Mouse (Mus musculus) B cell, adult 67 days (primary cell): ENCODE results near the gene B3galt2. TPM values are rescaled to one million over a fixed set of nuclear protein-coding genes. Genes with fewer than 3 reads are reported as not detected.

Experiments used
- total RNA-seq, 2 experiments: library from RNA; stranded (reverse); gene quantifications; 4 replicates each; pipeline ENCODE4 v1.2.4; 2023

The B3galt2 gene
- total RNA-seq: not detected

DNA sequence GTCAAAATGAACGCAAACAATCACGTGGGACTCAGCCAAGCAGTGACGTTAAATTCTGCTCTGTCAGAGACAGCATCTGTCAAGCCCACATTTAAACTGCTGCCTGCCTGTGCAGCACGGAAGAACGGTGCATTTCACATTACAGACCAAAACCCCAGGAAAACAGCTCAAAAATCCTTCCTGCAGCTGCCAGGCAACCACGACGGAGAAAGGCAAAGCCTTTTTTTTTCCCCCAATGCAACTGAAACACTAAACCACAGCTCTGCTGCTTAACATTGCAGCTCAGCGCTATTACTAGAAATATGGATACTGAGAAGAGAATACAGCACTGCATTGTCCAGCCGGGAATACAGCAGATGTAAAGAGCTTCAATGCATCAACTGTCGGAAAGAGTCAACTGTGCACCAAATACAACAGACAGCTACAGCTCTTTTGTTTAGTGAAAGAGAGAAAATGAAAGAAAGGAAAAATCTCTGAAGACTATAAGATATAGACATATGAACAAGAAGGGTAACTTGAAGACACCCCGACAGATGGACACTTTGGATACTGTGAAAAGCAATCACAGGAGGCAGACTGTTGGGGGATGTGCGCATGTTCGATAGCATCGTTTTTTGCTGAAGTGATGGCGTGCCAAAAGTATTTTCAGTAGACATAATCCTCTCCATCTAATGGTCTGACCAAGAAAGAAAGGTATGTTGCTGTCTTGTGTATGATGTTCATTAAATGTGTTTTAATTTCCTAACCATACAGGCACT is at the start of gene B3galt2:
Gene B3galt2 (plus strand): TSS at position 15 of the 758 bp plus-strand sequence.

DNA sequence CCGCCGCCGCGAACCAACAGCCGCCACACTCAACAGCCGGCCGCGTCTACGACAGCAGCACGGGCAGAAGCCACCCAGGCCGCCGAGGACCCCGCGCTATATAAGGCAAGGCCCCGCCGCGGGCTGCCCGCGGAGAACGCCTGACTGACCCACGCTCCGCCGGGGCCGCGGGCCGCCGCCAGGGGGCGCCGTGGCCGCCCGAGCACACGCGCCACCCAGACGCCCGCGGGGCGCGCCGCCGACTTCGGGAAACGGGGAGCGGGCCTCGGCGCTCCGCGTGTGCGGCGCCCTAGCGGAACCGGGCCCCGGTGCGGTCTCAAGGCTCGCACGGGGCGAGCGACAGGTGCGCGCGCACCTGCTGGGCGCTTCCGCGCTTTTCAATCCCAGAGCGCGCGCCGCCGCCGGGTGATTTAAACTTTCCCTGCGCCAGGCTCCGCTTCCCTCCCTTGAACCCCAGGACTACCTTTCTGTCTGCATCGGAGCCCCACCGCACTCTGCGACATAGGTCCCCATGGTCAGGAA is 62.3 kb downstream of the B3galt2 start, which contains the start of gene Cdc73:
Gene Cdc73 (minus strand): TSS at position 153 of the 522 bp plus-strand sequence.

Other genes starting within 250 kb of the B3galt2 start
- 10 to 100 TPM; 93.8 to 95.4 TPM for gene Cdc73, start 62.2 kb downstream of the B3galt2 start, total RNA-seq
- gene Glrx2, start 75.7 kb downstream of the B3galt2 start, total RNA-seq: 10 to 100 TPM; 27.6 to 44.7 TPM
- gene Trove2, start 136.4 kb downstream of the B3galt2 start, total RNA-seq: 1 to 10 TPM; 2.4 to 3.2 TPM
- gene Uchl5, start 136.6 kb downstream of the B3galt2 start, total RNA-seq: 10 to 100 TPM; 30.5 to 30.8 TPM